Mouse (Mus musculus): Measurements from ENCODE around the gene Tacc2.

The Tacc2 gene

DNA sequence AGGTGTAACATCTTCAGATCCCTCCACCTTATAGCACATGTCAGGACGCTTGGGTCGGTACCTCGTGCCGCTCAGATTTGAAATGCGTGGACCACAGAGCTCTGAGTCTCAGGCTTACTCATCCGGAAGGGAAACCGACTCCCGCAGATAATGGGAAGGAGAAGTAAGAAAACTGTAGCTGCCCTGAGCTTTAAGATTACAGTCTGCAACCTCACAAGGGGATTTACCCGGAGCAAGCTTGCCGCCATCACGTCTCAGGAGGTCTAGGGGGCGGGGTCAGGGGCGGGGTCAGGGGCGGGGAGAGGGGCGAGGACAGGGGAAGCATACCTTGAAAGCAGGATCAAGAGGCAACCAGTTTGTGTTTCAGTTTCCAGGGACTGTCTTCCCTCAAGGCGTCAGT lies 235.2 kb downstream of the Tacc2 start:
- DNase-seq (ENCODE audit: low read depth, low spot score), result no peak
